In genomic region chr10:39165632-39166115, GRCm38 (mm10) we compare ENCODE assay signal across 9 mouse cellular contexts. TPM values are rescaled to one million over a fixed set of nuclear protein-coding genes. Genes with fewer than 3 reads are reported as not detected.
DNase-seq lines count a peak whose midpoint lies in the region; ATAC-seq and TF ChIP-seq lines count a peak whose summit lies in the region.
"Had no signal": no experiment of that assay in that cellular context is flagged by ENCODE, and none has a peak within 500 bp of the region (broad histone marks: within the 10 kb centered on the region; RNA-seq: fewer than 3 reads in every experiment).

No protein-coding gene starts in this region.

- ATAC-seq in midbrain, postnatal 0 days (ENCODE audit: low FRiP score): peak; percentile 66
- ATAC-seq: Patski had no signal

- intact Hi-C loops in heart, postnatal 36 days (cut with DNase I): no loop called here

- peak overlapping the region; percentile 63 for H3K9ac ChIP-seq in midbrain, postnatal 0 days (replicated peaks; ENCODE audit: low read length, poor library complexity, severe bottlenecking)

- H3K27me3 ChIP-seq in limb, embryonic 10.5 days (ENCODE audit: low read depth, poor library complexity, severe bottlenecking): no peaks in the 10 kb centered on the region
- no peaks in the 10 kb centered on the region for H3K27me3 ChIP-seq in midbrain, postnatal 0 days (ENCODE audit: insufficient read depth, low read length)

- H3K9me3 ChIP-seq in limb, embryonic 10.5 days (replicated peaks): no peaks in the 10 kb centered on the region
- no peaks in the 10 kb centered on the region for H3K9me3 ChIP-seq in midbrain, postnatal 0 days (ENCODE audit: low read length)

- TF ChIP-seq POLR2A in embryonic fibroblast, embryonic 13.5 days (IDR thresholded peaks at IDR 0.05; ENCODE audit: low read depth, low read length): 0 out of 2 replicates have a peak, but pooled peaks have one; percentile 27

- no peak for TF ChIP-seq CTCF in embryonic fibroblast, embryonic 13.5 days (IDR thresholded peaks at IDR 0.05; ENCODE audit: borderline replicate concordance, insufficient read depth, low read length)
- no peak for TF ChIP-seq CTCF in midbrain, postnatal 0 days (IDR thresholded peaks at IDR 0.05)

- peak; percentile 36 for DNase-seq in left cerebral cortex, adult 11 months (ENCODE audit: low spot score)
- no peak for DNase-seq in left cerebral cortex, adult 8-10 months (ENCODE audit: low spot score in 2 of 2)
- DNase-seq in heart, postnatal 36 days: peak; percentile 20
- DNase-seq in limb, embryonic 10.5 days (ENCODE audit: low spot score): no peak
- peak; percentile 90 for DNase-seq in midbrain, postnatal 0 days (ENCODE audit: low spot score)
- no peak for DNase-seq in c-Kit-positive CD71-positive TER-119-positive erythroid progenitor cells, embryonic 14.5 days (ENCODE audit: low spot score)
- DNase-seq in ovary, postnatal 36 days (ENCODE audit: low spot score): no peak

- H3K4me2 ChIP-seq in midbrain, postnatal 0 days (ENCODE audit: low read depth, low read length, poor library complexity, severe bottlenecking): peak overlapping the region; percentile 52

- H3K27ac ChIP-seq in embryonic fibroblast, embryonic 13.5 days (ENCODE audit: insufficient read depth, low read length): no peak overlapping the region
- 0 out of 2 replicates have a peak overlapping the region, but pooled peaks have one; percentile 36 for H3K27ac ChIP-seq in limb, embryonic 10.5 days
- peak overlapping the region; percentile 93 for H3K27ac ChIP-seq in midbrain, postnatal 0 days (ENCODE audit: low read depth, low read length)

- H3K4me1 ChIP-seq in embryonic fibroblast, embryonic 13.5 days (ENCODE audit: control insufficient read depth, insufficient read depth, low read length): no peaks in the 10 kb centered on the region
- peaks cover 58% of the 10 kb centered on the region for H3K4me1 ChIP-seq in limb, embryonic 10.5 days
- H3K4me1 ChIP-seq in midbrain, postnatal 0 days (ENCODE audit: insufficient read depth, low read length): peaks cover 12% of the 10 kb centered on the region

- WGBS in limb, embryonic 10.5 days: 45% methylated on average over 11 of the region's 11 CpGs
- 4% methylated on average over 11 of the region's 11 CpGs for WGBS in midbrain, postnatal 0 days

- H3K36me3 ChIP-seq in limb, embryonic 10.5 days: no peaks in the 10 kb centered on the region
- H3K36me3 ChIP-seq in midbrain, postnatal 0 days (ENCODE audit: insufficient read depth, low read length): no peaks in the 10 kb centered on the region

- H3K4me3 ChIP-seq in embryonic fibroblast, embryonic 13.5 days (ENCODE audit: insufficient read depth, low read length): no peak overlapping the region
- H3K4me3 ChIP-seq in limb, embryonic 10.5 days: no peak overlapping the region
- peak overlapping the region; percentile 33 for H3K4me3 ChIP-seq in midbrain, postnatal 0 days (ENCODE audit: low read depth, low read length)

RNA-seq across cellular contexts. Expression of gene Ccn6, which starts 2.1 kb away (rescaled TPM):
- total RNA-seq in left cerebral cortex, adult 8-10 months (2022): under 1 TPM in 3 of 4 experiments, not detected in 1; 0.35 to 0.59 (median 0.55) TPM
- polyA plus RNA-seq in embryonic fibroblast, embryonic 13.5 days (2011; ENCODE audit: insufficient read length, low read depth, missing spikeins): not detected in 2 replicates
- total RNA-seq in heart, postnatal 36 days (2021): not detected
- polyA plus RNA-seq in limb, embryonic 10.5 days (2016; fragmentation: Nextera tagmentation; extraction: Ambion mirVana): 0.26 and 0.51 TPM in 2 replicates
- total RNA-seq in midbrain, postnatal 0 days (2014; rRNA removed): 0.38 and 0.93 TPM in 2 replicates
- 0.32 and 0.37 TPM in 2 replicates for polyA plus RNA-seq in midbrain, postnatal 0 days (2015; fragmentation: Nextera tagmentation; extraction: Ambion mirVana)

RNA-seq across cellular contexts. Expression of gene Tube1, which starts 31.9 kb away (rescaled TPM):
- total RNA-seq in left cerebral cortex, adult 8-10 months (2022): 1 to 10 TPM; 2.1 to 2.9 (median 2.2) TPM
- polyA plus RNA-seq in embryonic fibroblast, embryonic 13.5 days (2011; ENCODE audit: insufficient read length, low read depth, missing spikeins): 7.2 and 7.7 TPM in 2 replicates
- 1 to 10 TPM; 1.0 to 1.2 TPM for total RNA-seq in heart, postnatal 36 days (2021)
- 25.8 and 26.1 TPM in 2 replicates for polyA plus RNA-seq in limb, embryonic 10.5 days (2016; fragmentation: Nextera tagmentation; extraction: Ambion mirVana)
- total RNA-seq in midbrain, postnatal 0 days (2014; rRNA removed): 7.6 and 8.6 TPM in 2 replicates
- 2.4 and 3.6 TPM in 2 replicates for polyA plus RNA-seq in midbrain, postnatal 0 days (2015; fragmentation: Nextera tagmentation; extraction: Ambion mirVana)

RNA-seq across cellular contexts. Expression of gene Fam229b, which starts 32.0 kb away (rescaled TPM):
- total RNA-seq in left cerebral cortex, adult 8-10 months (2022): 10 to 100 TPM; 12.8 to 16.9 (median 15.3) TPM
- 8.0 and 9.4 TPM in 2 replicates for polyA plus RNA-seq in embryonic fibroblast, embryonic 13.5 days (2011; ENCODE audit: insufficient read length, low read depth, missing spikeins)
- 1 to 10 TPM; 5.4 to 6.7 TPM for total RNA-seq in heart, postnatal 36 days (2021)
- polyA plus RNA-seq in limb, embryonic 10.5 days (2016; fragmentation: Nextera tagmentation; extraction: Ambion mirVana): 8.3 and 8.5 TPM in 2 replicates
- total RNA-seq in midbrain, postnatal 0 days (2014; rRNA removed): 15.3 and 33.0 TPM in 2 replicates
- polyA plus RNA-seq in midbrain, postnatal 0 days (2015; fragmentation: Nextera tagmentation; extraction: Ambion mirVana): 44.4 and 44.6 TPM in 2 replicates

Comparison
In these comparisons a context has a peak if more than half of its experiments do, and no peak if none do; other contexts are left out.
1. DNase-seq: peak in left cerebral cortex, adult 11 months (single experiment), heart, postnatal 36 days (2 of 2) and midbrain, postnatal 0 days (single experiment); none in left cerebral cortex, adult 8-10 months (0 of 2), limb, embryonic 10.5 days (single experiment), c-Kit-positive CD71-positive TER-119-positive erythroid progenitor cells, embryonic 14.5 days (single experiment) and ovary, postnatal 36 days (single experiment).